8 mouse cellular contexts compared by ENCODE assay signal in the genomic region with DNA sequence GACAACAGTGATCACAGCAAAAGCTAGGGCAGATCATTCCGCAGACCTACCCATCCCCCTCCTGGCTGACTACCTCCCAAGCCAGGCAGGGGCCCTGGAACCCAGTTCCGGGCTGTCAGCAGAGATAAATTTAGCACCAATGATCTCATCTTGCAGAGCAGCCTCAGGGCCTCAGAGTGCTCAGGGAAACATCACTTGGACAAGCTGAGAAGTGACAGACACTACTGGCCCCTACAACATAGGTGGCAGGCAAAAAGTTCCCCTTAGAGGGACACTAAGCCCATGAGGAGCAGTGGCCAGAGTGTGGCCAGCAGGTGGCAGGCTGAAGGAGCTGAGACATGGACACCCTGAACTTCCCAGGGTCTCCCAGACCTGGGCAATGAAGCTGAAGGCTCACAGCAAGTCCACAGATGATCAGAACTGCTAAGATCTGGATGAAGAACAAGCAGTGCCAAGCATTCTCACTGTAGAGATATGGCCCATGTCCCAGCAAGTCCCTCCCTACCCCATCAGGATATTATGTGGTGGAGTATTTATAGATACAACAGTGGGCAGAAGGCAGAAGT.
DNase-seq lines count a peak whose midpoint lies in the region; ATAC-seq and TF ChIP-seq lines count a peak whose summit lies in the region.

No protein-coding gene starts in this region.

- peak; percentile 58 for DNase-seq in forebrain, embryonic 11.5 days (ENCODE audit: low spot score)
- DNase-seq in cerebellum, adult 2 months, result peak; percentile 85 to 93
- DNase-seq in gastrocnemius, postnatal 36 days, result peak; percentile 53 to 55
- peak; percentile 44 to 55 for DNase-seq in kidney, adult 8-10 months
- DNase-seq in midbrain, postnatal 0 days (ENCODE audit: low spot score), result peak; percentile 37
- DNase-seq in telencephalon, adult 2 months (ENCODE audit: low read depth, low spot score), result peak; percentile 50

- H3K9ac ChIP-seq in forebrain, embryonic 11.5 days (ENCODE audit: low read length), result no peak overlapping the region
- H3K9ac ChIP-seq in forebrain, embryonic 15.5 days (replicated peaks), result no peak overlapping the region
- H3K9ac ChIP-seq in limb, embryonic 15.5 days, result no peak overlapping the region
- no peak overlapping the region for H3K9ac ChIP-seq in midbrain, postnatal 0 days (replicated peaks; ENCODE audit: low read length, poor library complexity, severe bottlenecking)

- H3K27ac ChIP-seq in forebrain, embryonic 11.5 days (ENCODE audit: low read depth, low read length), result no peak overlapping the region
- H3K27ac ChIP-seq in forebrain, embryonic 15.5 days (replicated peaks), result no peak overlapping the region
- H3K27ac ChIP-seq in cerebellum, adult 2 months (ENCODE audit: insufficient read depth, low read length), result peak overlapping the region; percentile 81
- H3K27ac ChIP-seq in limb, embryonic 15.5 days, result no peak overlapping the region
- no peak overlapping the region for H3K27ac ChIP-seq in midbrain, postnatal 0 days (ENCODE audit: low read depth, low read length)

- TF ChIP-seq CTCF in cerebellum, adult 2 months (IDR thresholded peaks at IDR 0.05; ENCODE audit: borderline replicate concordance, insufficient read depth, low read depth, low read length), result peak; percentile 69
- peak; percentile 65 for TF ChIP-seq CTCF in midbrain, postnatal 0 days (IDR thresholded peaks at IDR 0.05)

- H3K4me3 ChIP-seq in forebrain, embryonic 11.5 days (ENCODE audit: low read depth, low read length), result no peak overlapping the region
- no peak overlapping the region for H3K4me3 ChIP-seq in forebrain, embryonic 15.5 days
- no peak overlapping the region for H3K4me3 ChIP-seq in cerebellum, adult 2 months (replicated peaks; ENCODE audit: insufficient read depth, low read depth, low read length)
- H3K4me3 ChIP-seq in limb, embryonic 15.5 days, result no peak overlapping the region
- no peak overlapping the region for H3K4me3 ChIP-seq in midbrain, postnatal 0 days (ENCODE audit: low read depth, low read length)

- no peak for ATAC-seq in forebrain, embryonic 11.5 days (replicated peaks; ENCODE audit: low FRiP score)
- no peak for ATAC-seq in forebrain, embryonic 15.5 days (replicated peaks)
- ATAC-seq in limb, embryonic 15.5 days (ENCODE audit: insufficient number of reproducible peaks, low FRiP score, low TSS enrichment, low read depth), result peak; percentile 66; the same call in 1 of the 2 replicates
- ATAC-seq in midbrain, postnatal 0 days (ENCODE audit: low FRiP score), result no peak

- H3K9me3 ChIP-seq in forebrain, embryonic 11.5 days (ENCODE audit: control insufficient read depth, low read length), result no peaks in the 10 kb centered on the region
- no peaks in the 10 kb centered on the region for H3K9me3 ChIP-seq in forebrain, embryonic 15.5 days
- no peaks in the 10 kb centered on the region for H3K9me3 ChIP-seq in limb, embryonic 15.5 days
- no peaks in the 10 kb centered on the region for H3K9me3 ChIP-seq in midbrain, postnatal 0 days (ENCODE audit: low read length)

- H3K4me1 ChIP-seq in forebrain, embryonic 11.5 days (replicated peaks; ENCODE audit: control insufficient read depth, insufficient read depth, low read length), result no peaks in the 10 kb centered on the region
- peaks cover 22% of the 10 kb centered on the region for H3K4me1 ChIP-seq in forebrain, embryonic 15.5 days
- H3K4me1 ChIP-seq in cerebellum, adult 2 months (ENCODE audit: control insufficient read depth, insufficient read depth, low read length), result peaks cover 34% of the 10 kb centered on the region
- peaks cover 17% of the 10 kb centered on the region for H3K4me1 ChIP-seq in limb, embryonic 15.5 days
- no peaks in the 10 kb centered on the region; the same call in 1 of the 2 replicates for H3K4me1 ChIP-seq in midbrain, postnatal 0 days (ENCODE audit: insufficient read depth, low read length)

- TF ChIP-seq POLR2A in cerebellum, adult 2 months (IDR thresholded peaks at IDR 0.05; ENCODE audit: borderline replicate concordance, insufficient read depth, low read length), result peak; percentile 22; the same call in 1 of the 2 replicates

- no peak overlapping the region for H3K4me2 ChIP-seq in forebrain, embryonic 11.5 days (ENCODE audit: low read depth, low read length, severe bottlenecking)
- H3K4me2 ChIP-seq in forebrain, embryonic 15.5 days (replicated peaks), result no peak overlapping the region
- H3K4me2 ChIP-seq in limb, embryonic 15.5 days, result no peak overlapping the region
- H3K4me2 ChIP-seq in midbrain, postnatal 0 days (ENCODE audit: low read depth, low read length, poor library complexity, severe bottlenecking), result no peak overlapping the region

- intact Hi-C loops in gastrocnemius, postnatal 36 days (cut with DNase I), result loop anchor here (5.0 kb wide), 1 partner anchor 152 kb away; no protein-coding TSS in a partner anchor

- no peaks in the 10 kb centered on the region for H3K36me3 ChIP-seq in forebrain, embryonic 11.5 days (ENCODE audit: control insufficient read depth, insufficient read depth, low read length)
- H3K36me3 ChIP-seq in forebrain, embryonic 15.5 days, result no peaks in the 10 kb centered on the region
- no peaks in the 10 kb centered on the region for H3K36me3 ChIP-seq in limb, embryonic 15.5 days
- H3K36me3 ChIP-seq in midbrain, postnatal 0 days (ENCODE audit: insufficient read depth, low read length), result no peaks in the 10 kb centered on the region

- H3K27me3 ChIP-seq in forebrain, embryonic 11.5 days (ENCODE audit: control insufficient read depth, insufficient read depth, low read length), result no peaks in the 10 kb centered on the region
- H3K27me3 ChIP-seq in forebrain, embryonic 15.5 days, result no peaks in the 10 kb centered on the region
- H3K27me3 ChIP-seq in cerebellum, adult 2 months (ENCODE audit: control insufficient read depth, insufficient read depth, low read length), result no peaks in the 10 kb centered on the region
- H3K27me3 ChIP-seq in limb, embryonic 15.5 days, result no peaks in the 10 kb centered on the region
- no peaks in the 10 kb centered on the region for H3K27me3 ChIP-seq in midbrain, postnatal 0 days (ENCODE audit: insufficient read depth, low read length)

- WGBS in forebrain, embryonic 11.5 days, result 61% methylated on average over 2 of the region's 2 CpGs
- 58% methylated on average over 2 of the region's 2 CpGs for WGBS in forebrain, embryonic 15.5 days
- 3% methylated on average over 2 of the region's 2 CpGs for WGBS in cerebellum, adult 2 months
- 14% methylated on average over 2 of the region's 2 CpGs for WGBS in limb, embryonic 15.5 days
- 37% methylated on average over 2 of the region's 2 CpGs for WGBS in midbrain, postnatal 0 days

Comparison
In these comparisons a context has a peak if more than half of its experiments do, and no peak if none do; other contexts are left out.
1. DNase-seq: peak in every context shown above with its lines; median percentile 89 in cerebellum, adult 2 months; 58 in forebrain, embryonic 11.5 days; 54 in gastrocnemius, postnatal 36 days; 50 in telencephalon, adult 2 months; 50 in kidney, adult 8-10 months; 37 in midbrain, postnatal 0 days.